Mouse (Mus musculus): ENCODE measurements around the gene Vezt.

Gene Vezt

DNA sequence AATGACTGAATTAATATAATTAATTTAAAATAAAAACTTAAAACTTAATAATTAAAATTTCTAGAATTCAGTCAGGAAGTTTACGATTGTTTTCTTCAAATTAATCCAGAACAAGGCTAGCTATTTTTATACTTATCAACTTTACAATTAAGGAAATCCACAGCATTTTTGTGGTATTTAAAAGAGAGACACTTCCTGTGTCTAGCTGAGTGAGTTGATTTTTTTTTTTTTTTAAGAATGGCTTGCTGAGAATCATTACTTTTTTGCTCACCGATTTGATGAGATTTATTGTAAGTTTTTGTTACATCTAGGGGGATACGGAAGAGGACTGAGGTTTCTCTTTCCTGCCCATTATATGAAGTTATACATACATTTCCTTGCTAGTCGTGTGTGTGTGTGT, 2.0 kb upstream of the Vezt start:
- DNase-seq (ENCODE audit: low spot score in 2 of 2): no peak

DNA sequence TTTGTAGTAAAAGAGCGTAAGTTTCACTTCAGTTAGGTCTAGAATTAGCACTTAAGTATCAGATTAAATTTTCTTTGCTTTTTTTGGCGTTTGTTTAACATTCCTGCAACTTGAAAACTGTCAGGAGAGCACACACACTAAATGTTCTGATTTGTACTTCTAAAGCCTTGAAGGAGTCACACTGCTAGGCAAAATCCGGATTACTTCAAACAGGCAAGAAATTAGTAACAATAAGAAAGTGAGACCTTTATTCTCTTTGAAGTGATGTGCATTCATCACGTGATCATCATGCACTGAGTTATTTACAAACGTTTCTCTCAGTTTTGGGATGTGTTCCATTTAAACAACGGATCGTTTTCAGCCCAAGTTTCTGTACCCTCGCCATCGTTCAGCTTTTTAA, 1.6 kb upstream of the Vezt start:
- no peak for DNase-seq (ENCODE audit: low spot score in 2 of 2)

DNA sequence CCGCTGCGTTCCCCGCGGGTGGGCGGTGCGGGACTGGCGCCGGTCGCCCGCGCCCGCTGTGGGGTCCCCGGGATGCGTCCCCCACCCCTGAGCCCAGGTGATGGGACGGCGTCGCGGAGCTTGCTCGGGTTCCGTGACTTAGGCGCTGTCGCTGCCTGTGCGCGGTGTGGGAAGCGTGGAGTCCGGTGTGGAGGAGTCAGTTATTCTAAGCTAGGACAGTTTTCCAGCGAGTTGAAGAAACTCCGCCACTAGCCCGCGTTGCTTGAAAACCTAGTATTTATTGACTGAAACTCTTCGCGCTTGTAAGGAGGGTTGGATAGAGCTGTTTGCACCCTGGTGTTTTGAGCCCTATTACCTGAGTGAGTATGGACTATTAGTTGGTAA, 750 bp upstream of the Vezt start:
- DNase-seq (ENCODE audit: low spot score in 2 of 2): no peak

DNA sequence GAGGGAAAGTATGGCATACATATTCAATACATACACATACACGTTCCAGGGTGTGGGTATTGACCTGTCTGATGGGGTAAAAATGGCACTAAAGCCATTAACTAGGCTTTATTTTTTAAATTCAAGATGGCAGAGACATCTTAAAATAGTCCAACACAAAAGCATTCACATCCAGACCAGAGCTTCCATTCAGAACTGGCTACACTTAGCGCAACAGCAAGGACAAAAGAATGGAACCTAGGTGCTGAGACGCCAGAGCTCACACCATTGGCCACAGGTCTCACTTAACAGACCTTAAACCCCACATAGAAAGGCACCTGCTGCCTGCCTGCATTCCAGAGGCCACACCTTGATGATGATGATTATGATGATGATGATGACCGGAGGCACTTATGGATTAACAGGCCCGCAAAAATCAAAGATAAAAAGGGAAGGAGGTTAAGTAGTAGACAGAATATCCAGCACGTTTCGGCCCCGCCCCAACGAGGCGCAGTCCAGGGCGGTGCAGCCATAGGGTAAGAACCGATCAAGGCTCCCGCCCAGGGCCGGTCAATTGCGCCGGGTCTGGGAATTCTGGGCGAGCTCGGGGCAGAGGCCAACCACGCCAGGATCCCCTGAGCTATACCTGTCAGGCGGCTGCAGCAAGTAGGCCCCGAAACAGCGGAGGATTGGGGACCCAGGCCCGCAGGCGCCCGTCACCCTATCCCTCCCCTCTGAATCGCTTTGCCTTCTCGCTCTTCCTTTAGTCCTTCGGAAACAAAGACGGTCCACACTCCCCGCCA, 550 bp downstream of the Vezt start:
- no peak for DNase-seq (ENCODE audit: low spot score in 2 of 2)

DNA sequence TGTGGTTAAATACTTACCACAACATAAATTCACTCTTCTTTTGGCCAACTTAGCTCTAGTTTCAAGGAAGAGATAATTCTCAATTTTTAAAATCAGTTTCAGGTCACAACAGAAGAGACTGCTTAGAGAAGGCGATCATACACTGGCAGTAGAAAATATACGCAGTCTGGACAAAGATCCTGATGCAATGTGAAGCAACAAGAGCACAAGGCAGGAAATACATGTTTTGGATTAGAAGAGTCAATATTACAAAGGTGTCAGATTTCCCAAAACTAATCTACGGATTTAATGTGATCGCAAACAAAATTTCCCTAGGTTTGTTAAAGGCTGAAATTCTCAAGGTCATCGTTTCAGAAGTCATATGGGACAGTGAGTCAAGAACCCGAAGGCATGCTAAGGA, 4.5 kb downstream of the Vezt start:
- no peak for DNase-seq (ENCODE audit: low spot score in 2 of 2)

DNA sequence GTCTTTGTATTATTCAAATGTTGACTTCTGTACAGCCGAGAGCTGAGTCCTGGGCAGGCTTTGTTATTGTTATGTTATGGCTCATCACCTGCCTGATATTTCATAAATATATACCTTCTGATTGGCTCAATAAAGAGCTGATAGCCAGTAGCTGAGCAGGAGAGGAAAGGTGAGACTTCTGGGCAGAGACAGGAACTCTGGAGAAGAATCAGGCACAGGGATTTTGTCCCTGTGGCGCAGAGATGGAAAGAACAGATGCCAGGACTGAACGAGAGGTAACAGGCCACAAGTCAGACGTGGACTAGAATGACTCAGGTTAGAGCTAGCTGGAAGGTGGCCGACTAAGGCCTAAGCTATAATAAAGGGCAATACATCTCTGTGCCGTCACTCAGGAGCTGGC, 7.1 kb downstream of the Vezt start:
- no peak for DNase-seq (ENCODE audit: low spot score in 2 of 2)

DNA sequence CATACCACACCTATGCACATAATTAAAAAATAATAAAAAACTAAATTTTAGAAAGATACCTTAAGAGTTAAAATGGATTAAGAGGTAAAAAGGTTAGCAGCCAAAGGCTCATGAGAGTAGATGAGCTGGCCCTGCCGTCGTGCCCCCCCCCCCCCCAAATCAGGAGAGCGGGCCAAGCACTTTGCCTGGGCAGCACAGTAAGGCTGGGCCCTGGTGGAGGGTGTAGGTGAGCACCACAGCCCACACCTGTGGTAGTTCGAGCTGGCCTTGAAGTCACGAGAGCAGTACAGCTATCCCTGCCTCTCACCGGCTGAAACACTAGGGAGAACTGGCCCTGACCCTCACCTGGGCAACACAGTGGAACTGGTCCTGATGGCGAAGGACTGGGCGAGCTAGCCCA, 10.5 kb downstream of the Vezt start:
- no peak for DNase-seq (ENCODE audit: low spot score in 2 of 2)

DNA sequence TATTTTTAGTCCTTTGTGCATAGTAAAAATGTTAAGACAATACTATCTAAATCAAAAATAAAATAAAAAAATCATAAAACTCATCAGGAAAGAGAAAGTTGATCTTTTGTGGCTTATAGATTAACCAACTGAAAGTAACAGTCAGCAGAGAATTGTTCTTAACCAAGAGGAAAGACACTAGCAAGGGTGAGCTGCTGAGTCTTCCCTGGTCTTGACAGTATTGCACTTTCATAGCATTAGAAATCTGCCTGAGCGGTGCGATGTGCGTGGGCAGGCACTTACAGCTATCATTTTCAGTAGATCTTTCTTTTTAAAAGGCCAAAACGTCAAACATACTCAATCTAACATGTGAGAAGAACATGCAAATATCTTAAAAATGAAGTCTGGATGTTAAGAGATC, 14.6 kb downstream of the Vezt start:
- DNase-seq (ENCODE audit: low spot score in 2 of 2): no peak

DNA sequence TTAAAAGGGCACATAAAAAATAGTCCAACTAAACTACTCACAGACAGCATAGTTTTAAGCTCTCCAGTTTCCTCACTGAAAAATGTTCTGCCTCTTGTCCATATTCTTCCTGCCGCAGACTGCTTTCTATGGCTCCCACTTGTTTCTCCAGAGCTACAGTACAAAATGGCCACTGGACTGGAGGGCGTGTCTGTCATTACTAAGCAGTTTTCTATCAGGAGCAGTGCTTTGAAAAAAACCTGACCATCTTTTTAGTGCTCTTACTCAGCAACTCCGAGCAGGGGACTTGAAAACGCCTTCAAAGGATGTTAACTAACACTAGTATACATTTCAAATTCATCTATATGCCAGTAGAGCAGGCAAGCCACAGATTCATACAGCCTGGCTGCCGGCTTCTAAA, 15.0 kb downstream of the Vezt start:
- DNase-seq (ENCODE audit: low spot score in 2 of 2): no peak

DNA sequence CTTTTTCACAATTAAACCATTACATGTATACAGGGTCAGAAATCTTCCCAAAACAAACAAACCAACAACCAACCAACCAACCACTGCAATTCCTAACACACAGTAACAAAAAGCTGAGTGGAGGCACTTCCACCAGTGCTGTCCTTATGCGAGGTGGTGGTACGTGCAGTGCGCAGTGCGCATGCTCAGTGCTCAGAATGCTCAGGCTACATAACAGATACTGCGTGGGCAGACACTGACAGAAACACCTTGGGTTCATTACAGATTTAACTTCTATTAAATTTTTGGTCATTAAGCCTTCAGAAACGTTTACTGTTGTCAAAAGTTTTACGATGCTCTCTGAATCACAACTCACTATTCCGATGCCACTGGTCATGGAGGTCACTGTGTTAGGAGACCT, 18.2 kb downstream of the Vezt start:
- DNase-seq (ENCODE audit: low spot score in 2 of 2): no peak

DNA sequence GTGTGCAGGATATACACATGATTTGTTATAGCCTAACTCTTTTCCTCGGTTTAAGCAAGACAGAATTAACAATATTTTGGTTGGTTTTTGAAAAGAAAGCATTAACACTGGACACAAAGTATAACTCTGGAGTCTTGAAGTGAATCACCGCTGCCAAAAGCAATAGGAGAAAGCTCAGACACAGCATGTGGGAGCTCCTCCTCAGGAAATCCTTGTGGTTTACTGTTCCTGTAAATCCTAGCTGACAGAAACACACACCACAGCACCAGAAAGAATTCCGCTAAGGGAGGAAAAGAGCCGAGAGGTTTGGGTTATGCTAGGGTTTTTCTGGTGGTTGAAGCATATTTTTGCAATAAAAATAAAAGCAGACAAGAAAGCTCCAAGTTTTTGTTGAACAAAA, 21.4 kb downstream of the Vezt start:
- no peak for DNase-seq (ENCODE audit: low spot score in 2 of 2)

DNA sequence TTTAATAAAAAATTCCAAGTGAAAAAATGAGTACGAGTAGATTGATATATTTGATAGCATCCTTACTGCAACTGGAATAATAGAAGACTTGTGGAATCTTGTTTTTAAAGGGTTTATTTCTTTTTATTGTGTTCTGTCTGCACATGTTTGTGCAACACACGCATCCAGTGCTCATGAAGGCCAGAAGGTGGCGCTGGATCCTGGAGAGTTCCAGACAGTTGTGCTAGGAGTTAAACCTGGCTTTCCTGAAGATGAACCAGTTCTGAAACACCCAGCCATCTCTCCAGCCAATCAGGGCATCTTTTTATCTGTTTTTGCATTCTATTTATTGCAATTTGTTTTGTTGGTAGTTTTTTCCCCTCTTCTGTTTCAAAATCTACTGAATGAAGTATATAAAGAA, 22.4 kb downstream of the Vezt start:
- DNase-seq (ENCODE audit: low spot score in 2 of 2): peak; percentile 15 to 39

DNA sequence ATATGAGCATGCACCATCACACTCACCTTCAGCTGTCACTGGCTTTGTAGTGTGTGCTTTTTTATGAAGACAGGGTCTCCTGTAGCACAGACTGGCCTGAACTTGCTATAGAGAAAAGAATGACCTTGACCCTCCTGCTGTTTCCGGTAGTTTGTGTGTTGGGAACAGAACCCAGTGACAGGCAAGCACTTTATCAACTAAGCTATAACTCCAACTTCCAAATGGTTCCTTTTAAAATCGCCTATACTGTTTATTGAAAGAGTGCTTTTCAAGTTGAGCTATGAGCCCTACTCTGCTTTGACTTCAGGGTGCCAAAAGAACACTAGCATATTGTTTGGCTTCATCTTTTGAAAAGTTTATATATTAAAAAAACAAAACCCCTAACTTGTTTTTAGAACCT, 24.6 kb downstream of the Vezt start:
- no peak for DNase-seq (ENCODE audit: low spot score in 2 of 2)

DNA sequence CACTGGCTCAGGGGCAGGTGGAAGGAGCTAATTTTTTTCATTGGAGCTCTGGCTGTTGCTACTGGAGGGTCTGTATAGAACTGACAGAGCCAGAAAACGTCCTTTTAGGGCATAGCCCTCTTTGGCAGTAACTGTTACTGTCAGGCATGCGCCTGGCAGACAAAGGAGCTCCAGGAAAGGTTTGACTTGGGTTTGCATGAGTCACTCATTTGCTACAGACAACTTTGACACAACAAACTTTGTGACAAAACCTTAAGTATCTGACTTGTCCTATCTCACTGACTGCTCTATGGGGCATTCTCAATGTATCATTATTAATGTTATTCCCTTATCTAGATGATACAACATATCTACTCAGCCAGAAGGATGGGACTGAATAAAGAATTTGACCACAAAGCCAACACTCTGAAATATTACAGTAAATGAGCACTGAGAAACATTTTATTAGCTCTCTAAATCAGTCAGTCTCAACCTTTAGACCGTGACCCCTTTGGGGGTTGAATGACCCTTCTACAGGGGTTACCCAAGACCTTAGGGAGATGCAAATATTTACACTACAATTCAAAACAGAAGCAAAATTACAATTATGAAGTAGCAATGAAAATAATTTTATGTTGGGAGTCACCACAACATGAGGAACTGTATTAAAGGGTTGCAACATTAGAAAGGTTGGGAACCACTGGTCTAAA, 25.5 kb downstream of the Vezt start:
- DNase-seq (ENCODE audit: low spot score in 2 of 2): no peak

DNA sequence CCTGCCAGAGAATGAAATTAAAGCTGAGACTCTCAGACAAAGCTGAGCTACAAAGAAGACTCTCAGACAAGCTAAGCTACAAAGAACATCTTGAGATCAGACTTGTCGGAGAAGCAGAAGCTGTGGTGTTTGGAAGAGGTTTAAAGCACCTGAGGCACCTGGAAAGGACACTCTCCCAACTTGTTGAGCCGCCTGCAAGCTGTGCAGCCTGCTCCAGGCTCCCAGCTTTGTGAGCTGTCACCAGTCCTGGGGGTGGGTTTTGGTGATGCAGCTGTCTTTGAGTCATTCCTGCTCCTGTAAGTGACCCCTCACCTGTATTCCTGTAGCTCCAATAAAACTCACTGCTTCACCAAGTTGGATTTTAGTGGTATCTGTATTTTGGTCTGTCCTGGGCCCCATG, 27.3 kb downstream of the Vezt start:
- no peak for DNase-seq (ENCODE audit: low spot score in 2 of 2)

DNA sequence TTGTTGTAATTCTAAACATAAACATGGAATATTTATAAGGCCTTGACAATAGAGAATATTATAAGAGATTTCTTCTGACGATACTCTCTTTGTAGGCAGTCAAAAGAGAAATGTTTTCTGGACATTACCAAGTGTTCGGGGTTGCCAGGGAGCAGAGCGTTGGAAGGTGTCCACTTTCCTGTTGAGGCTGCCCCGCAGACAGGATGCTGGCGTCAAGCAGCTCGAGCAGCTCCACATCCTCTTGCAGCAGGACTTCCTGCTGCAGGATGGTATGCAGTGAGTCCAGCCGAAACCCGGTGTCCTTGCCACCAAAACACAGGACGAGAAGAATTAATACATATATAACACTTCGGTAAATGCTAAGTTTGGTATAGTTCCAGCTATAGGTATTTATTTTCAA, 35.4 kb downstream of the Vezt start:
- DNase-seq (ENCODE audit: low spot score in 2 of 2): peak in 1 of 2 experiments; percentile 25

DNA sequence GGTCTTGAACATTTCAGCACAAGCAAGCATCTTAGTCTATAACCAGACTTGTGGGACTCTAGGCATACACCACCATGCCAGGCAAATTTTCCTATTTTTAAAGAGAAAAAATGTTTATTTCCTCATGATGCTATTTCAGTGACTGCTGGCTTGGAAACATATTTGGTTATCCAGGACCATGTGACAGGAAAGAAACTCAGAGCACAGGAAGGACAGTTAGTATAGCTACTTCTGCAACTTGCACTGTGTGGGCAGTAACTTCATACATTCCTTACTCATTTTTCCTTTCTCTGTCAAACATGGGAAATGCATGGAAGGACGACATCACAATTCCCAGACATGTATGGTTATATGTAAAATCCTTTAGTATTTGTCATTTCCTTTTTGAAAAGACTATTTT, 36.3 kb downstream of the Vezt start:
- DNase-seq (ENCODE audit: low spot score in 2 of 2): no peak

DNA sequence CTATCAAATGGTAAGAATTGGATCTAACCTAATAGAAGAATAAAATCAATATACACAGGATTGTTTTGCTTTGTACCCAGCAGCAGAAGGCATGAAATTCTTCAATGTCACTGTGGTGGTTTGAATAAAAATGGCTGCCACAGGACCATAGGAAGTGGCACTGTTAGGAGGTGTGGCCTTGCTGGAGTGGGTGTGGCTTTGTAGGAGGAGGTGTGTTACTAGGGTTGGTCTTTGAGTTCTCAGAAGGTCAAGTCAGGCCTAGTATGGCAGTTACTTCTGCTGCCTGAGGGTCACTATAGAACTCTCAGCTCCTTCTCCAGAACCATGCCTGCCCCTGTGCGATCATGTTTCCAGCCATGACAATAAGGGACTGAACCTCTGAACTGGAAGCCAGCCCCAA, 40.5 kb downstream of the Vezt start:
- DNase-seq (ENCODE audit: low spot score in 2 of 2): no peak

DNA sequence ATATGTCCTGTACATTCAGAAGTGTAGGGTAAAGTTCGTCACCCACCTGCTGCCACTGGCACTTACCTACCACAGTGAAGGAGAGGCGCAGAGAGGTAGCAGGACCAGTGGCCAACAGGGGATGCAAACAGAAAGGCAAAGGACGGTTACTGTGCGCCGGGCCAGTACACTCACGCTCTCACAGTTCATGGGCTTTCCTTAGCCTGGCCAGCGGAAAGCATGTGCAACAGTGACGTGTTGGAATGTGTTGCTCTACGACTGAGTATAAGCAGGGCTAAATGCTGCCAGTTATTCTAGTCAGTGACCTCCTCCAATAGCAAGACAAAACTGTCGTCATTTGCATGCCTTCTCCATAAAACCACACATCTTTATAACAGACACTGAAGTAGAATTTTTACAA, 41.5 kb downstream of the Vezt start:
- peak; percentile 11 to 13 for DNase-seq (ENCODE audit: low spot score in 2 of 2)

DNA sequence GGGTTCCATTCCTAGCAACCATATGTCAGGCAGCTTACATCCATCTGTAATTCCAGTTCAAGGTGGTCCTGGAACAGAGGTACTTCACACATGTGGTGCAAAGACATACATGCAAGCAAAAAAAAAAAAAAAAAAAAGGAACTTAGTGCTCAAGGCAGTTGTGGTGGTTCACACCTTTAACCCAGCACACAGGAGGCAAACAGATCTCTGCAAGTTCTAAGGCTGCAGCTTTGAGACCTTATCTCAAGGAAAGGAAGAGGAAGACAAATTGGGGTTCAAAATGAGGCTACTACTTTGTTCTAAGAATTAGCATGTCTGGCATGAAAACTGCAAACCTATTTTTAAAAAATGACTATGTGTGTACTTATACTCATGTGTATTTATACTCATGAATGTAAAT, 50.3 kb downstream of the Vezt start:
- DNase-seq (ENCODE audit: low spot score in 2 of 2): no peak

DNA sequence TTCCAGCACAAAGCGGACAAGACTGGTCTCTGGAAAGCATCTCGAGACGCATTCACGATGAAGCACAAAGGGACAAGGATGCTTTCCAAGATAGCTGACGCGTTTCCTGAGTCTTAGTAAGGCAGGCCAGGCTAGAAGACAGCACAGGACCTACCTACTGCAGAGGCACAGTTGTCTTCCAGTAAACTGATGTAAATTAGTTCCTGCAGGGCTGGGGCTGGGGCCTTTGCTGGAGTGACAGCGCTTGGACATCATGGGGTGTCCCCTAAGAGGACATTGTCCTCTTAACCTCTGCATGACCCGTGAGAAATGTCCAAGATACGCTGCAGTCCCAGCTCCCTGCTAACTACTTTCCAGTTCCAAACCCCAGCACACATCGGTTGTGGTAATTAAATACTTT, 66.3 kb downstream of the Vezt start:
- no peak for DNase-seq (ENCODE audit: low spot score in 2 of 2)

DNA sequence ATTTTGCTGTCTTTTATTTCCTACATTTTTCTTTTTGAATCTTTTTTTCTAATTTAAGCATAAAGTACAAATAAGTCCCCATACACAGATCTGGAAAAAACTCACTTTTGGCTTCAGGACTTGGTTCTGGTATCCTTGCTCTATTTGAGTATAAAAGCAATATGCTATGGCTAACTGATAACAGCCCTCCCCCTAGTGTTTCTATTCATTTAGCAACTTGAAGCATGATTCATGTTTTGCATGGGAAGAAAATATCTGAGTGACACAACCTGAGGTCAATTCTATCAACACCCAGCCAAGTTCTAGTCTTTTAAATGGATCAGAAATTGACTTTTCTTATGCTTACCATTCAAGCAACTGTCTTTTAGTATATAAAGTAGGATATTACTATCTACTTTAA, 68.1 kb downstream of the Vezt start:
- DNase-seq (ENCODE audit: low spot score in 2 of 2): no peak

DNA sequence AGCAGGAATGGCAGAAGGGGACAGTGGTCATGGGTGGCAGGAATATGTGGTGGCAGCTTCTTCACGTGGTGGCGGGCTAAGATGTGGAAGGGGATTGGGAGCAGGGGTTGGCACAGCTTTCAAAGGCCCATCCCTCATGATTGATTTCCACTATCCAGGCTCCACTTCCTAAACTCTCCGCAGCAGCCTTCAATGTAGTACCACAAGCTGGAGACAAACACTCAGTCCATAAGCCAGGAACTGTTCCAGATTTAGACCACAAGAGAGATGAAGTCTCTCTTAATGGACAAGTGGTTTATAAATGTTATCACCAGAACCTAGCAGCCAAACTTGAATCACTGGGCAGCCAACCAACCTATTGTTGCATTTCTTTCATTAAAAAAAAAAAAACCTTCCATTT, 81.6 kb downstream of the Vezt start:
- DNase-seq (ENCODE audit: low spot score in 2 of 2): no peak

DNA sequence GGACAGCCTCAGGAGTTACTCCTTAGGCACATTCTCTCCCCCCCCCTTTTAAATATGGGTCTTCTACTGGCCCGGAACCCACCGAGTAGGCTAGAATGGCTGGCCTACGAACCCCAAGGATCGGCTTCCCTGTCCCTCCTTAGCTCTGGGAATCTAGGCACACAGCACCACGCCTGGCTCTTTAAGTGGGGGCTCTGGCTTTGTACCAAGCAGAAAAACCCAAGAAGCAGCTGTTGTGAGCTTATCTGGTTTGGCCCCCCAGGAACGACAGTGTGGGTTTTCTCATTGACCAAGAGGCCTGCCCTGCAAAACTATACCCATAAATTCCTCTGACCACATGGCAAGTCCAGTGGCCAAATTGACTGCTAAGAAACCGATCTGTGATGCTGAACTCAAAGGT, 82.1 kb downstream of the Vezt start:
- no peak for DNase-seq (ENCODE audit: low spot score in 2 of 2)

Measured in heart, adult 9 months (tissue).